Mouse (Mus musculus) midbrain, embryonic 12.5 days (tissue): ENCODE data around the gene Slc38a10. TPM values are rescaled to one million over a fixed set of nuclear protein-coding genes. Genes with fewer than 3 reads are reported as not detected.
A peak's percentile ranks its signal among the peaks of the same experiment; 100 is the strongest.

Experiments
- ATAC-seq: fragments of 200-750 bp; cut with Nextera tagmentation; 2 replicates; pipeline ENCODE4 v1.8.0; 2017; ENCODE audit warnings: low read depth, moderate TSS enrichment, moderate library complexity; ENCODE audit not compliant: low FRiP score
- H3K27ac ChIP-seq: fragments of 300-500 bp; sonication (generic); replicated peaks from 2 replicates; pipeline ENCODE4 v1.5.1; 2016; ENCODE audit warnings: mild to moderate bottlenecking
- H3K27me3 ChIP-seq: fragments of 300-500 bp; sonication (generic); 2 replicates; pipeline ENCODE4 v1.6.1; 2016; ENCODE audit warnings: mild to moderate bottlenecking
- H3K36me3 ChIP-seq: fragments of 300-500 bp; sonication (generic); 2 replicates; pipeline ENCODE4 v1.6.1; 2016
- H3K4me1 ChIP-seq: fragments of 300-500 bp; sonication (generic); 2 replicates; pipeline ENCODE4 v1.6.1; 2016
- H3K4me2 ChIP-seq: fragments of 300-500 bp; sonication (generic); replicated peaks from 2 replicates; pipeline ENCODE4 v1.6.1; 2016; ENCODE audit warnings: mild to moderate bottlenecking, moderate library complexity
- H3K4me3 ChIP-seq: fragments of 300-500 bp; sonication (generic); 2 replicates; pipeline ENCODE4 v1.5.1; 2016; ENCODE audit warnings: mild to moderate bottlenecking
- H3K9ac ChIP-seq: fragments of 300-500 bp; sonication (generic); replicated peaks from 2 replicates; pipeline ENCODE4 v1.6.1; 2016; ENCODE audit warnings: mild to moderate bottlenecking, moderate library complexity
- H3K9me3 ChIP-seq: fragments of 300-500 bp; sonication (generic); 2 replicates; pipeline ENCODE4 v1.6.1; 2016; ENCODE audit warnings: mild to moderate bottlenecking
- WGBS: fragments of 180-500 bp; shearing (Covaris S2); methylation state at CpG from one replicate; pipeline ENCODE4 v1.1.7; 2016; 5-methylcytosine and 5-hydroxymethylcytosine counted together
- polyA plus RNA-seq: library from polyadenylated mRNA; unstranded; fragments of >200 nt; fragmentation: Nextera tagmentation; extraction: Ambion mirVana; gene quantifications from 2 replicates; pipeline ENCODE4 v1.2.1, GENCODE M21; 2016

Gene Slc38a10
- polyA plus RNA-seq, 1 experiment from 2014 or later = 106 TPM

GRCm38 (mm10) chr11:120085891-120086627 is 65.1 kb downstream of the Slc38a10 start:
- ATAC-seq = no peak; the same call in 1 of the 2 replicates
- WGBS = under 1% methylated on average over 25 of the region's 25 CpGs
- Histone ChIP-seq H3K36me3 (peaks cover 42% of the 10 kb centered on the region), H3K4me1 (peaks cover 17% of the 10 kb centered on the region), H3K9me3 (no peaks in the 10 kb centered on the region), H3K27me3 (no peaks in the 10 kb centered on the region), H3K9ac (peak overlapping the region; percentile 89), H3K4me2 (peak overlapping the region; percentile 80), H3K4me3 (peak overlapping the region; percentile 70), H3K27ac (peak overlapping the region; percentile 82)

DNA sequence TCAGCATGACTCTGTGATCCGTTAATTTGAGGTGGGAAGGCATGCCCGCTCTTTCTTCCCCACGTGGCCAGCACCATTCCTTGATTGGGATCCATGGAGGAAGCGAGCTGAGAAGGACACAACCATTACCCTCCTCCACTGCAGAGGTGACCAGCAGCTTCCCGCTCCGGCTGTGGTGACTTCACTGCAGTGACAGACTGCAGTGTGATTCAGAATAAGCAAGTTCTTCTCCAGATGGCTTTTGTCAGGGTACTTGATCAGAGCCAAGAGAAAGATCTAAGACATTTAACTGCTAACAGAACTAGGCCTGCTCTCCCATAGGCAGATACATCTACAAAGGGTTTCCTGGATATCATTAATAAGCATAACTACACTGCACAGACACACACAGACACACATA is 70.9 kb downstream of the Slc38a10 start:
- H3K27ac ChIP-seq = no peak overlapping the region
- no peak overlapping the region for H3K9ac ChIP-seq
- peaks cover 86% of the 10 kb centered on the region for H3K36me3 ChIP-seq
- ATAC-seq = no peak
- WGBS = 96% methylated on average over 6 of the region's 6 CpGs
- H3K27me3 ChIP-seq = no peaks in the 10 kb centered on the region
- H3K4me2 ChIP-seq = no peak overlapping the region
- peaks cover 4% of the 10 kb centered on the region for H3K4me1 ChIP-seq
- H3K9me3 ChIP-seq = no peaks in the 10 kb centered on the region
- no peak overlapping the region for H3K4me3 ChIP-seq

GRCm38 (mm10) chr11:120076191-120076590 is 75.0 kb downstream of the Slc38a10 start:
- H3K4me1 ChIP-seq = no peaks in the 10 kb centered on the region
- no peak for ATAC-seq
- WGBS = 86% methylated on average over 3 of the region's 3 CpGs
- H3K36me3 ChIP-seq = peaks cover 97% of the 10 kb centered on the region
- no peak overlapping the region for H3K27ac ChIP-seq
- H3K27me3 ChIP-seq = no peaks in the 10 kb centered on the region
- no peak overlapping the region for H3K4me2 ChIP-seq
- no peaks in the 10 kb centered on the region for H3K9me3 ChIP-seq
- no peak overlapping the region for H3K4me3 ChIP-seq
- H3K9ac ChIP-seq = no peak overlapping the region

DNA sequence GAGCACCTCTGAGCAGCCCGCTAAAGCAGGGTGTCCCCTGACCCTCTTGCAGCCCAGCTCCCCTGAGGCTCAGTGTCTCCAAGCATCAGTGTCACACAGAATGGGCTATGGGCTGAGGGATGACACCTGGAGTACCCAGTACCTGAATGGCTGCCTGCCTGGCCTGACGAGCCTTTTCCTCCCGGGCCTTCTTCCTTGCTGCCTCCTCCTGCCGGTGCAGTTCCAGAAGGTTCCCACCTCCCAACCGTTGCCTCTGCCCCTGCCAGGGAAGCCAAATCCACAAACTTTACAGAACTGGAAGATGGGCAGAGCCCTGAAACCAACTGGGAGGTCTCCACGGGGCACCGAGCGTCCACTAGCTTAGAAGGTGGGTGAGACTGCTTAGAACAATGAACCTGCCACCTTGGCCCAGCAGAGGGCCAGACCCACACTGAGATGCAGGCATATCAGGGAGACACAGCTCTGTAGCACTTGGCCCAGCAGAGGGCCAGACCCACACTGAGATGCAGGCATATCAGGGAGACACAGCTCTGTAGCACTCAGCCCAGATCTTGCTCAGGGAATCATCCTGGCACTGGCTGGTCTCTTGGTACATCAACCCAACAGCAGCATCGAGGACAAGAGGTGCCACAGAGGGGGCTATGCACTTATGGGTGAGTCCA is 78.0 kb downstream of the Slc38a10 start:
- no peak for ATAC-seq
- 91% methylated on average over 9 of the region's 9 CpGs for WGBS
- H3K27me3 ChIP-seq = no peaks in the 10 kb centered on the region
- no peak overlapping the region for H3K4me2 ChIP-seq
- no peak overlapping the region for H3K9ac ChIP-seq
- H3K4me1 ChIP-seq = no peaks in the 10 kb centered on the region
- H3K9me3 ChIP-seq = no peaks in the 10 kb centered on the region
- H3K4me3 ChIP-seq = no peak overlapping the region
- H3K36me3 ChIP-seq = peaks cover 99% of the 10 kb centered on the region
- no peak overlapping the region for H3K27ac ChIP-seq

GRCm38 (mm10) chr11:120071731-120072320 is 79.3 kb downstream of the Slc38a10 start:
- no peaks in the 10 kb centered on the region for H3K27me3 ChIP-seq
- H3K9me3 ChIP-seq = no peaks in the 10 kb centered on the region
- no peak overlapping the region for H3K4me2 ChIP-seq
- no peak overlapping the region for H3K9ac ChIP-seq
- H3K36me3 ChIP-seq = peaks cover 99% of the 10 kb centered on the region
- 85% methylated on average over 7 of the region's 7 CpGs for WGBS
- no peak overlapping the region for H3K27ac ChIP-seq
- no peak overlapping the region for H3K4me3 ChIP-seq
- H3K4me1 ChIP-seq = no peaks in the 10 kb centered on the region
- ATAC-seq = no peak

GRCm38 (mm10) chr11:120071065-120071464 is 80.1 kb downstream of the Slc38a10 start:
- H3K4me3 ChIP-seq = no peak overlapping the region
- H3K9me3 ChIP-seq = no peaks in the 10 kb centered on the region
- 34% methylated on average over 12 of the region's 12 CpGs for WGBS
- H3K9ac ChIP-seq = no peak overlapping the region; the same call in 1 of the 2 replicates
- no peaks in the 10 kb centered on the region for H3K27me3 ChIP-seq
- H3K36me3 ChIP-seq = peaks cover 99% of the 10 kb centered on the region
- H3K27ac ChIP-seq = no peak overlapping the region
- H3K4me2 ChIP-seq = no peak overlapping the region
- H3K4me1 ChIP-seq = no peaks in the 10 kb centered on the region
- ATAC-seq = no peak

DNA sequence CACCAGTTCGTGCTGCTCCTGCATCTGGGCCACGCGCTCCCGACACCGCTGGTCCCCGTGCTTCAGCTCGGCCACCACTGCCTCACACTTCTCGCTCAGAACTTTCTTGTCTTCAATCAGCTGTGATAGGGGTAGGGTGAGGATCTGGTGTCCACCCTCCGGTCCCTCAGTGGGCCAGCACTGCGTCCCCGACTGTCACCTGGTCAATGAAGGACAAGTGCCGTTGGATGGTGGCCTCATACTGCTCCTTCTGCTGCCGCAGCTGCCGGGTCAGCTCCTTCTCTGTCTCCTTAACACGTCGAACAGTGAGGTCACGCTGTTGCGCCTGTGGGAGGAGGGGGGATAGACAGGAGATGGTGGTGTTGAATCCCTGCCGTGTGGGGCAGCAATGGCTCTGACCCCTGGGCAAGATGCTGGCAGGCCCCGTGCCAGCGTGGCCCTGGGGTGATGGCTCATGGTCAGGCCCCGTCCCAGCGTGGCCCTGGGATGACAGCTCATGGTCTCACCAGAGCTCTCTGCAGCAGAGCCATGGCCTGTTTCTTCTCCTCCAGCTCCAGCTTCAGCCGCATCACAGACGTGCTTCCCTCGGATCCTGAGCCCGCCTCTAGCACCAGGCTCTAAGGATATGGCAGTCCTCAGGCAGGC is 80.7 kb downstream of the Slc38a10 start:
- 92% methylated on average over 27 of the region's 27 CpGs for WGBS
- ATAC-seq = no peak

DNA sequence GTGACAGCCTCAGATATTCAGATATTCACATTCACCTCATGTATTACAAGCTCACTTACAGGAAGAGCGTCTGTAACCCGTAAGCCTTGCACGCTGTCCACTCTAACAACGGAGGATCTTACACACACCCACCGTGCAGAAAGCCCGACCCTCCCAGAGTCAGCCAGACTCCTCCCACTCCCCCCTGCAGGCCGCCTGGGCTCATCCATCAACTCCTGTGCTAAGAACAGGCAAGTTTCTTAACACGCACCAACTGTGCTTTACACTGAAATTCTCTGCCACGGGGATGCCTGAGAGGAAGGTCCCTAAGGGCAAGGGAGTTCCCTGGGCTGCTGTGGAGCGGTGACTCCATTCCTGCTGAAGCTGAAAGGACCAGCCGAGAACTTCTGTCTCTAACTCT is 81.9 kb downstream of the Slc38a10 start:
- Histone ChIP-seq H3K4me2 (no peak overlapping the region), H3K9me3 (no peaks in the 10 kb centered on the region), H3K4me3 (no peak overlapping the region), H3K9ac (no peak overlapping the region), H3K4me1 (no peaks in the 10 kb centered on the region), H3K27me3 (no peaks in the 10 kb centered on the region), H3K27ac (no peak overlapping the region), H3K36me3 (peaks cover 100% of the 10 kb centered on the region)
- no peak for ATAC-seq
- 62% methylated on average over 11 of the region's 11 CpGs for WGBS

More for the DNA sequence above, 80.7 kb downstream of the Slc38a10 start:
- Histone ChIP-seq H3K4me2 (no peak overlapping the region), H3K4me3 (no peak overlapping the region), H3K36me3 (peaks cover 99% of the 10 kb centered on the region), H3K9me3 (no peaks in the 10 kb centered on the region), H3K27ac (no peak overlapping the region), H3K27me3 (no peaks in the 10 kb centered on the region), H3K4me1 (no peaks in the 10 kb centered on the region), H3K9ac (no peak overlapping the region; the same call in 1 of the 2 replicates)

- Histone ChIP-seq H3K4me2 (no peak overlapping the region), H3K27me3 (no peaks in the 10 kb centered on the region), H3K27ac (no peak overlapping the region), H3K9ac (no peak overlapping the region), H3K36me3 (peaks cover 100% of the 10 kb centered on the region), H3K9me3 (no peaks in the 10 kb centered on the region), H3K4me1 (no peaks in the 10 kb centered on the region), H3K4me3 (no peak overlapping the region)
- no peak for ATAC-seq
- WGBS = 57% methylated on average over 16 of the region's 17 CpGs
These were observed 83.3 kb downstream of the Slc38a10 start for GRCm38 (mm10) chr11:120067834-120068233.

DNA sequence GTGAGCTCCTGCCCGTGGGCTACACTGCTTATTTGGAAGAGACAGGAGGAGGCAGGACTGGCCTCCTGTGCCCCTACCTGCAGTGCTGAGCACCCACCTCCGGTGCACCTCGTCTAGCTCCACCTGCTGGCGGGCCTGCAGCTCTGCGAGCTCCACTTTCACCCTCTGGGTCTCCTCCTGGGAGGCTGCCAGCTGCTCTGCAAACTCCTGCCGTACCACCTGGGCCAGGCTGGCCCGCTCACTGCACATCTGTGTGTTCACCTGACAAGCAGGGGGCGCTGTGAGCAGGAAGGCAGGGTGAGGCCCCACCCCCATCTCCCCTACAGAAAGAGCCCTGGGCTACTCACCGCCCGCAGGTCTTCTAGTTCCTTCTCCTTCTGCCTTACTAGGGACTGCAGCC is 85.9 kb downstream of the Slc38a10 start:
- ATAC-seq = no peak; the same call in 1 of the 2 replicates
- Histone ChIP-seq H3K4me1 (no peaks in the 10 kb centered on the region), H3K9me3 (no peaks in the 10 kb centered on the region), H3K9ac (no peak overlapping the region), H3K4me2 (no peak overlapping the region), H3K36me3 (peaks cover 75% of the 10 kb centered on the region), H3K27ac (no peak overlapping the region), H3K27me3 (no peaks in the 10 kb centered on the region), H3K4me3 (no peak overlapping the region)
- 43% methylated on average over 10 of the region's 10 CpGs for WGBS

DNA sequence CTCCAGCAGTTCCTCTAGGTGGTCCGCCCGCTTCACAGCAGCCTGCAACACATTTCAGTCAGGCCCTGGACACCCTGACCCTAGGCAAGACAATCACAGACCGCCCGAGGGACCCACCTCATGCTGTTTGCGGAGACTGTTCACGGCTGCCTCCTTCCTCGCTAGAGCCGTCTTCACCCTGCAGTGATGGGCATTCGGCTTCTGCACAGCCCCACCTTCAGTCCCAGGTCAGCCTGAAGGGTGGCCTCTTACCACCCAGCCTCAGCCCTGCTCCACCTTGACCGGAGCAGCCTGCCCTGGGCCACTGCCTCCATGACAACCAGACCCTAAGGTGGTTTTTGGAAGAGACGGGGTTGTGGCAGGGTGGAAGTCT is 86.5 kb downstream of the Slc38a10 start:
- Histone ChIP-seq H3K4me1 (no peaks in the 10 kb centered on the region), H3K4me3 (no peak overlapping the region), H3K4me2 (no peak overlapping the region), H3K9me3 (no peaks in the 10 kb centered on the region), H3K27ac (no peak overlapping the region), H3K36me3 (peaks cover 69% of the 10 kb centered on the region), H3K27me3 (no peaks in the 10 kb centered on the region), H3K9ac (no peak overlapping the region)
- WGBS = 92% methylated on average over 11 of the region's 11 CpGs
- ATAC-seq = no peak
